Mouse (Mus musculus): ENCODE data around the gene Slc38a3.

The Slc38a3 gene

DNA sequence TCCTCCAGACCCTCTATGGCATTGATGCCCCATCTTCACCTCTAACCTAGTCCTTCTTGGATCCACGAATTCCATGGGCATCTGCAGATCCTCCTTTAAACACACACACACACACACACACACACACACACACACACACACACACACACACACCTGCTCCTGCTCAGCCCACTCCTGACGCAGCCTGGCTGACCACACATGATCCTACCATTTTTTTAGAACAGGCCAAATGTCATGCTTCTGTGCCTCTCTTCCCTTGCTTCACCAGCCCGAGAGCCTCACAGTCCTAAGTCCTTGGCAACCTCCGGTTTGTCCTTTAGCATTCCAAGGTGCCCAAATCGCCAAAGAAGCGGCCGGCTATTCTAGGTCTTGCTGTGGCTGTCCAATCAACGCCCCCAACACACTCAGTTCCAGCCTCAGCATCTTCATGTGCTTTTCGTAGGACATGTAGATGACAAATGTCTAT lies at the start of gene Slc38a3:
Gene Slc38a3 (minus strand): TSS at position 51 of the 466 bp plus-strand sequence.
- no peak for DNase-seq (ENCODE audit: low spot score in 2 of 2)

DNA sequence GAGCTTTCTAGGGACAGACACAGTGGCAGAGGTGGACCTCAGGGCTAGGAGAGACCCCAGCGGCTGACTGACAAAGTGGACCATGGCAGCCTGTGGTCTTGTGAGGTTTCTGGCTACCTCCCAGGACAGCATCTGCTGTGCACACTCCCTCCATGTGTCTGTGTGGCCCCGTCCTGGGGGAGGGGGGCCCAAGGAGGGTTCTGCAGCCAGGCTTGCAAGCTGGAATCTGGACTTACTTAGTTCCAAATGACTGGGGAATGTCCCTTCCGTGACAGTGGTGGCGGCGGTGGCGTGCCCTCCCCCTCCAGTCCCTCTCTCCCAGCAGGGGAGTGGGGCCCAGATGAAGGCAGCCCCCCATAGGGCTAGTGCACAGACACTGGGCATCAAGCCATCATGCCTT lies 47.6 kb upstream of the Slc38a3 start:
- no peak for DNase-seq (ENCODE audit: low spot score in 2 of 2)

DNA sequence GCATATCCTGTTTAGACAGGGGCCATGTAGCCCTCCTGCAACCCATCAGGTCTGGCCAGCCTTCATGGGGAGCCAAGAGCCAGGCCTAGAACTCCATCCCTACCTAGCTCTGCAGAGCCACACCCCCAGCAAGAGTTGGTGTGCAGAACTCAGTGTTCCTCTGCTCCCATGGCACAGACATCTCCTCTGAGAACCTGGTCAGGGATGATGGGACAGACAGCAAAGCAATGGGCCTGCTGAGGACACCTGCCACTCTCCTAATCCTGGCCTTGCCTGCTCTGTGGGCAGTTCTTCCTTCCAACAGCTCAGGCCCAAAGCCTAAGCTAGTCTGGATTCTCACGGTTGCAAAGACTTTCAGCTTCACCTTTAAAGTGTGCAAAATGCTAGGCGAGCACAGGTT lies 46.3 kb upstream of the Slc38a3 start:
- DNase-seq (ENCODE audit: low spot score in 2 of 2), result no peak

DNA sequence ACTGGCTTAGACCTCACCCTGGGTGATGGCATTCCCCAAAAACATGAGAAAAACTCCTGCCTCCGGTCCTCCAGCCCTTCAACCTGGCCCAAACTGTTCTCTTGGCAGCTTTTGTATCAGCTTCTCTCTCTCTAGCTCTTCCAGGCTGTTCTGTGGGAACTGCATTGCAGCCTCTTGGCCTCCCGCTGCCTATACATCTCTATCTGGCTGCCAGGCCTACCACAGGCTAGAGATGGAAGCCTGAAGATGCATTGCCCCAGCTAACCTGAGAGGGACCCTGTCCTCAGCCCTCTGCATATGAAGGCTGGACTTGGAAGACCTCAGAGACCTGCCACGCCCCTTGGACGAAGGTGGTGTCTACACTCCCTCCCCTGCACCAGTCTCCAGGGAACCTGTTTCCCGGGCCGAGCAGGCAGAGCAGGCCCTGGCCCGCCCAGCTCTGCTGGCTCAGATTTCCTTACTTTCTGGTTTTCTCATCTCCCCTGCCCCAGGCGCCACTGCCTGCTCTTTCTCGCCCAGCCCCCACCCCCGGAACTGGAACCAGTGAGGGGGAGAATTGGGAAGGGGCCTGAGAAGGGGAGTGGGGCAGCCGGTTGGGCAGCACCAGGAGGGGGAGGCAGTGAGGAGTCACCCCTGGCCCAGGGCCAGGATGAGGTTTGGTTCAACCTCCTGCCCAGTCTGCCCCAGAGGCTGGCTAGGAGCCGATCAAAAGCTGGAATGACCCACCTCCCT lies 45.1 kb upstream of the Slc38a3 start:
- no peak for DNase-seq (ENCODE audit: low spot score in 2 of 2)

DNA sequence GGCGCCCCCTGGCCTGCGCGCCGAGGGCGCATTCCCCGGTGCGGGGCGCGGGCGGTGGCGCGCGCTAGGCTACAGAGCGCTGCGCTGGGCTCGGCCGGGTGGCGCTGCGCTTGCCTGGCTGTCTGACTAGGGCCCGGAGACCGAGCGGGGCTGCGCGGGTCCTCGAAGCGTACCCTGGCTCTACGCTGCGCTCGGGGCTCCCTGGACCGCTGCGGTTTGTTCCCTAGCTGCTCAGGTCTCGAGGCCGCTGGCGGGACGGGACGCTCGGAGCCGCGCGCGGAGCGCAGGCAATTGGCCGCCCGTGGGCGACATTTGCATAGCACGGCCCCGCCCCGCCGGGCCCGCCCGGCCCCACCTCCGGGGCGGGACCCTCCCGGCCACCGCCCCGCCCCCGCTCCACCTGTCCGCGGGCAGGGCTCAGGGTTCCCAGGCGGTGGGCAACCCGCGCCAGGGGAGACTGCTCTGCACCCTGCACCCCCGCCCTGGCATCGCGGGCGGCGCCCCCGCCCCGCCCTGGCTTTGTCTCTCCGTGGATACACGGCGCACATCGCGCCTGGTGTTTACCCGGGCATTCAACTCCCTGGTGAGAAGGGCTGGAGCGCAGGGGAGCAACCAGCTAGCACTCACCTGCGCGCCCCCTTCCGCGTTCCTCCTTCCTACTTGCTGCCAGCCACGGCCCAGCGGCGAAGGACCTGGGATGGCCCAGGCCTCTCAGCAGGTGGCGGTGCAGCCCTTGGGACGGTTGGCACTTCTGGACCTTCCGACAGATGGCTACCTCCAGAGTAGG lies 40.6 kb upstream of the Slc38a3 start, which contains the start of gene Sema3f:
Gene Sema3f (minus strand): TSS at position 779 of the 787 bp plus-strand sequence.
- DNase-seq (ENCODE audit: low spot score in 2 of 2), result peak in 1 of 2 experiments; percentile 78

DNA sequence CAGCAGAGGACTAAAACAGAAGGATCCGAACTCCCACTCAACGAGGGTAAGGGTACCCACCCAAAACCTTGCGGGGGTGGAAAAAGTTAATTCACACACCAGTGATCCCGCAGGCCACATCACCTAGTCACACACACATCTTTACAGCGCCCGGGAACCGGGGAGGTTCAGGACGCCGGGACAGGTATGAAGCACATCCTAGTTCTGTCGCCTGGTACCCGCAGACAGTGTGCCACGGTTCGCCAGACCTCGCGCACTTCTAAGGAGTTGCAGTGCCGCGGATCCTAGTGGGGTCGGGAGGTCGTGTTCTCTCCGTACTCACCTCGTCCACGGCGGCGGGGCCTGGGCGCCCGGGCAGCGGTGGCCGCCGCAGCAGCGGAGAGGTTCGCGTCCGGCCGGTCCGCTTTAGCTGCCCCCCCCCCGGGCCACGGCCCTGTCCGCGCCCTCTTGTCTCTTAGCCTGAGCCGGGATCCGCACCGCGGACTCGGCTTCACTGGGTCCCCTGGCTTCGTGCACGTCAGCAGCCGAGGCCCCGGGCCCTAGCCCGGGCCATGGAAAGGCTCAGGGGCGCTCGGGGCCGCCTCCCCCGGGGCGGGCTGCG lies 39.9 kb upstream of the Slc38a3 start:
- DNase-seq (ENCODE audit: low spot score in 2 of 2), result no peak

DNA sequence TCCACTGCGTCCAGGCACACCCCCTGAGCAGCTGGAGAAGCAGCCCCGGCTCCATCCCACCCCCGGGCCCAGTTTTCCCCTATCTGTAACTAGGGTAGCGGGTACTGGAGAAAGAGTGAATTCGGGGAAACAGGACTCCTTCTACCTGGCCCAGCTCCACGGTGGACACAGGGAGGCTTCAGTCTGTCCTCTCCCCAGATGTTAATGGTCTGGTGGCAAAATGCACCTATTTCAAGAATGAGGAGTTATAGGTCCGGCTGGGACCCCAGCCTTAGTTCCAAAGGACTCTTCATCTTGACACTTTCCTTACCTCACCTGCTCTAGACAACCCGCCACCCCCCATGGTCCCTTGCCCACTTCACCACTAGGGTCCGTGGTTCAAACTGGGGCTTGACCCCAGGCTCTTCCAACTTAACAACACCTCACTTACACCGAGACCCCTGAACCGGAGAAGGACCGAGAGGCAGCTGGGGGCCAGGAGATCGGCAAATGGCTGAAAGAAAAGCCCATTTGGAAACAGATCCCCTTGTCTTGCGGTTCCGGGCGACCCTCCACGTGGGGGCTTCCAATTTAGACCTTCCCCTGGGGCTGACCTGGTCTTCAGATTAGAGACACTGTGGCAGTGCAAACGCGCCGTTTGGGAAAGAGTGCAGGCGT lies 39.2 kb upstream of the Slc38a3 start:
- DNase-seq (ENCODE audit: low spot score in 2 of 2), result no peak

DNA sequence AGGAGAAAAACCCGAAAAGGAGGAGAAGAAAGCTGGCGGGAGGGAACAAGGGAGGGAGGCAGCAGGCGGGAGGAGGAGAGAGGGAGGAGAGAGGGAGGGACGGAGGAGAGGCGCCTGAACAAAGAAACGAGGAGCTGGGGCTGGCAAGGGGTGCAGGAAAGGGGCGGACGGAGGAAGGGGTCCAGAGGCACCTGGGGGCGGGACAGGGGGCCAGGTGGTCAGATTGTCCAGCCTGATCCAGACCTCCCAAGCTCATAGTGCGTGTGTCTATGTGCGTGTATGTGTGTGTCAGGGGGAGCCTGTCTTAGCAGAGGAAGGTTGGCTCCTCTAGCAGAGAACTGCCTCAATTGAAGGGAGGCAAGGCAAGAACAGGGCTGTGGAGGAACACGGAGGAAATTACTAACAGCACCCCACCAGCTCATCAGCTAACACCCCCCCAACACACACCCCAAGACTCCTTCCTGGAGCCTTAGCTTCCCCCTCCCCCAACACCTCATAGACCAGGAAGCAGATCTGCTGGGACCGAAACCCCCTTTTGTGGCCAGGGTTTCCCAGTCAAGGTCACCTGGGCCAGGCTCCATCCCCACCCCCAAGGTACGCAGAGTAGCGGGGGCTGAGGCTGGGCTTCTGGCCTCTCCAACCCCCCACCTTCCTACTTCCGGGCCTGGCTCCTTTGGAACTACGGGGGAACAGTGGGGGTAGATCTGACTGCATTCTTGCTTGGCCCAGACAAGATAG lies 38.5 kb upstream of the Slc38a3 start:
- DNase-seq (ENCODE audit: low spot score in 2 of 2), result no peak

DNA sequence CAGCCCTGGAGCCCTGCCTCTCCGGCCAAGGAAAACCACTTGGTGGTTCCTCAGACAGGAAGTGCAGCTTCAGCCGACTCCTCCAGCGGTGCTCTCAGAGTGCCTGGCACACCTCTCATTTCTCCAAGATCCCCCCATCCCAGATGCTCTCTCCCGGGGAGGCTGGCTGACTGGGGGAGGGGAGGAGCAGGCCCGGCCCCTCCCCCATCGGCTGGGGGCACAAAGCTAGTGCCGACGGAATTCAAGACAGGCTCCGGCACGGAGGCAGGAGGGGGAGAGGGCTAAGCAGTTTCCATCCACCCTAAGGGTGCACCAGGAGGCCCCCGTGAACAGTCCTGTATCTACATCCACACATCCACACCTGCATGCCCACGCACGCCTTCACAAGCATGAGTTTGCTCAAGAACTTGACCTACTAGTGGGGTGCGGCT lies 37.5 kb upstream of the Slc38a3 start:
- no peak for DNase-seq (ENCODE audit: low spot score in 2 of 2)

DNA sequence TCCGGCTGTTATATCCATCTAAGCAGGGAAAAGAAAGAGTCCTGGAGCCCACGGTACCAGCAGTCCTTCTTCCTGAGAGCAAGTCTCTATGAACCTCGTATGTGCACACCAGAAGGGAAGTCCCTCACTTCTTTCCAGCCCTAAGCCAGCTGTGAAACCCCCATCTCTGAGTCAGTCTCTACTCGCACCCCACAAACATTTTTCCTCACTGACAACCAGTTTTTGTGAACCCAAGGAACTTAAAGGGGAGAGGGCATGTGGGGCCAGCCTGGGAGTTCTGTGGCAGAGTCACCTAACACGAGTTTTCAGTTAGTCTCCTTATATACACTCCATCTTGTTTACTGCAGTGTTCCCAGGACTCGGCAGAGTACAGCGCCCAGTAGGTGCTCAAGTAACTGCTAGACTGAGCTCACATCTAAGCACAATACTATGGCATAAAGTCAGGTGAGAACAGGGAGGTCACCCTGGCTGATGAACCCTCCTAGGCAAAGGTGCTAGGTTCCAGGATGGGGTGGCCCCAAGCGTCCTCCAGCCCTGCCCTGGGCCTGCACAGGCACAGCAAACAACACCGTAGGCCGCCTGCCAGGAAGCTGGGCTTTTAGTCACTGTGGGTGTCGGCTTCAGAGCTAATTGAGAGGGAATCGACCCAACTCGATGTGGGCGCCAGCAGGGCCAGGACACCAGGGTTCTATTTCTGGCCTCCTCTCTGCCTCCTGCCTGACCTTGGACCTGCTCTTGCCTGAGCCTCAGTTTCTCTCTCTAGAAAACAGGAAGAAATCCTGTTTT lies 34.2 kb upstream of the Slc38a3 start:
- peak in 1 of 2 experiments; percentile 65 for DNase-seq (ENCODE audit: low spot score in 2 of 2)

DNA sequence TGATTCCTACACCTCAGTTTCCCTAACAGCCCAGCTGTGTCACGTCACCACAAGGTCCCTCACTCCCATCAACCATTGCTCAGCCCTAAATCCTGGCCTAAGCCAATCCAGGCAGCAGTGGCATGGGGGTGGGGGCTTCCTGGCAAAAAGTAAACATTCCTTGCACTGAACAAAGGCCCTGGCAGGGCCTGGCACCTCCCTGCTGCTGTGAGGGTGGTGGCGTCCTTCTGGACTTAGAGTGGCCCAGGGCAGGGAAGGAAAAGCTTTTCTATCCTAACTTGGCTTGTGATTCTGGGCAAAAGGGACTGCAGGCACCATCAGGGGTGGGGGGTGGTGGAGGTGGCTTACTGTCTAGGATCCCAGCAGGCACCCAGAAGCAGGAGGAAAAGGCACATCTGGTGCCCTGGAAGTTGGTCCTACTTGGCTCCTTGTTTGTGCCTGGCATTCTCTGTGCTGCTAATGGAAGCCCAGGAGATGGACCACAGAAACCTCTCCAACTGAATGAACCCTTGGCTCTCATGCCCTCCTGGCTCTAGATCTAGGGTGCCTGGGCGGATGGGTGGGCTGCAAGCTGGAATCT lies 33.4 kb upstream of the Slc38a3 start:
- no peak for DNase-seq (ENCODE audit: low spot score in 2 of 2)

DNA sequence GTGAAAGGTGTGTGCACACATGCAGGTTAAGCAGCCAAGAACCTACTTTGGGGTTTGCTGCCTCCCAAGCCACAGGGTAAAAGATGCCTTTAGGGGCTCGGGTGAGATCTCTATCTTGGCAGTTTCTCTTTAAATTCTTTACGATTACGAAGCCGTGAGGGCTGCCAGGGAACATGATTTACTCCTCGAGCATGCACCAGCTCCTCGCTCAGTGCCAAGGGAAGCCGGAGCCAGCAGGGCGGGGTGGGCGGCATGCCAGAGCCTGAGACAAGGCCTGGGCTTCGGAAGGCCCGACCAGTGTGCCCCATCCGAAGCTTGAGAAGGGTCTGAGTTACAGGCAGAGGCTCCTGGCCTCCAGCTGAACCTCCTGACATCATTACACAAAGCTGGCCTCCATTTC lies 32.3 kb upstream of the Slc38a3 start:
- DNase-seq (ENCODE audit: low spot score in 2 of 2), result peak; percentile 90 to 92

DNA sequence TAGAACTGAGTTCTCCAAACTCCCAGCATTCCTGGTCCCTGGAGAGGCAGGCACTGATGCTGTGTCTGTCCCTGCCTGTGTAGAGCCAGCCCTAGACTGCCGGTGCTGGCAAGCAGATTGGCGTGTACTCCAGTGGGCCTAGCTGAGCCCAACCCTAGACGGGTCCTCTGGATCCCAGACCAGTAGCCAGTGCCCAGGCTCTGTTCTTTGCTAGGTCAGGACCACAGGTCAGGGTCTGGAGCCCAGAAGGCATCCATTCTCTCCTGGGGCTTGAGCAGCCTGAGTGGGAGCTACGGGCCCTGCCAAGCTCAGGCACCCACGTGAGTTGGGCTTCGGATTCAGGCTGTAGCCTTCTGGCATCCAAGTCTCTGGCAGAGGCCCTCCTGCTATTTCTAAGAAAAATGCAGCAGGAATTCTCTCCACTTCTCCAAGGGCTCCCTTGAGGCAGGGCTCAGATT lies 30.8 kb upstream of the Slc38a3 start:
- DNase-seq (ENCODE audit: low spot score in 2 of 2), result peak; percentile 77 to 87

DNA sequence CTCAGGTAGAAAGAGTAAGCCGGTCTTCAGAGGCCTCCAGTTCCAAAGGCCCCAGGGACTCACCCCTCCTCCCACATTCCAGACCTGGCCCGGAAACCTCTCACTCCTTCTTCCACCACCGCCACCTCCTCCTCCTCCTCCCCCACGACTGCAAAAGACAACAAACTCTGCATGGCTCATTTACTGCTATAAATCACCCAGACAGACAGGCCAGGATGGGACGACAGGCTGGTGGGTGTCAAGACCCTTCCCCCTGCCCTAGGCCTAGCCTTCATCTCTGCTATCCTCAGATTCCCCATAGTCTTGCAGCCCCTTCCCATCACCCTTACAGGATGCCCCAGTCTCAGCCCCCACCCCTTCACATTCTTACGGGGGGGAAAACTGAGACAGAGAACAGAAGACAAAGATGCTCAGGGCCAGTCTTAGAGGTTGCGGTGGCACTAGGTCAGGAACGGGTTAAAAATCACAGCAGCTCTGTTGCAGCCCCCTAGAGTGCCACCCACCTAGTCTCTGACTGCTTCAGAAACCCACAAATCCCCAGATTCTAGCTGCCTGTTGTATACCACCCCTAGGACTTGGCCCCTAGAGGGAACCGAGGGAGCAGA lies 30.1 kb upstream of the Slc38a3 start:
- DNase-seq (ENCODE audit: low spot score in 2 of 2), result no peak

DNA sequence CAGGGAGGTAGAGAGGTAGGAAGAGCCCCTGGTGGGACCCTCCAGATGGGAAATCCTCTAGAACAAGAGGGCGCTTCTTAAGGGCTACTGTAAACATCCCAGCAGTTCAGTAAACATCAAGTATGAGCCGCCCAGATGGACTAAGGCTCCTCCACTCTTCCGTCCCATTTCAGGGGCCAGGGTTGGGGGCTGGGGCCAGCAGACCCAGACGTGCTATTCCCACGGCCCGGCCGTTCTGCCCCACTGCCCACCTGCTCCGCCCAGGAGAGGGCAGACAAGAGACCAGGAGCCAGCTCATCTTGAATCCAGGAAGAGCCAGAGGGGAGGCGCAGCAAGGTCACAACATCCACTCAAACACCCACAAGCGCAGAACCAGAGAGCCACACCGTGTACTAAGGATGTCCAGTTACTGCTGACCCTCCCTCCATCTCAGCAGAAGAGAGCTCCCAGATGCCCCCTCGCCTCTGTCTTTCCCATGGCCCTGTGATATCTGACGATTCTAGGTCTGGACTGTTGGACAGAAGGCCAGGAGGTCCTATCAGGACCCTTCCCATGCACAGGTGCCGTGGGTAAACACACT lies 29.4 kb upstream of the Slc38a3 start:
- DNase-seq (ENCODE audit: low spot score in 2 of 2), result no peak

DNA sequence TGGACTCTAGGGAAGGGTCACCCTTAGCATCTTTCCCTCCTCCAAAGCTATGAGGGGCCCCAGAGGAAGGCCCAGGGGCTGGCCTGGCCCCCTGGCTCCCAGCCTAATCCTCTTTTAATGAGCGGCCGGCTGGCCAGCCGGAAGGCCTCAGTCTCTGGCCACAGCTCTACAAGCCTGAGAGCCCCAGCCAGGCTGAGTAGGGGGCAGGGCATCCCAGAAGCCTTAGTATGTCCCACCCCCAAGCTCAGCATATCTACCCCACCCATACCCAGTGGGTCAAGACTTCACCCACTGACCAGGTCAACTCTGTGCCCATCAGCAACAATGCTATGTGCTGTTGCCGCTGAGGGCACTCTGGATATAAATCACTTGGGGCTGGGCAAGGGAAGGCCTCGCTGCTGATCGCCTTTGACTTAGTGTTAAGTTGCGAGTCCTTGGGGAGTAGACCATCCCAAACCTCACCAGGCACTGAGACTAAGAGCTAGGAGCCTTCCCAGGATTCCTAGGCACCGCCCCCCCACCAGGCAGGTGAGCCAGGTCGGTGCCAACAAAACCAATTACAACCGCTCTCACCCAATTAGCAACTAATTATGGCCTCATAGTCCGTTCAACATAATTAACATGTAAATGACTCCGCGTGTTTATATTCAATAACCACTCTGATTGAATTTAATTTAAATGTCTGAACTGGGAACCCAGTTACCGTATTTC lies 28.6 kb upstream of the Slc38a3 start:
- DNase-seq (ENCODE audit: low spot score in 2 of 2), result no peak

DNA sequence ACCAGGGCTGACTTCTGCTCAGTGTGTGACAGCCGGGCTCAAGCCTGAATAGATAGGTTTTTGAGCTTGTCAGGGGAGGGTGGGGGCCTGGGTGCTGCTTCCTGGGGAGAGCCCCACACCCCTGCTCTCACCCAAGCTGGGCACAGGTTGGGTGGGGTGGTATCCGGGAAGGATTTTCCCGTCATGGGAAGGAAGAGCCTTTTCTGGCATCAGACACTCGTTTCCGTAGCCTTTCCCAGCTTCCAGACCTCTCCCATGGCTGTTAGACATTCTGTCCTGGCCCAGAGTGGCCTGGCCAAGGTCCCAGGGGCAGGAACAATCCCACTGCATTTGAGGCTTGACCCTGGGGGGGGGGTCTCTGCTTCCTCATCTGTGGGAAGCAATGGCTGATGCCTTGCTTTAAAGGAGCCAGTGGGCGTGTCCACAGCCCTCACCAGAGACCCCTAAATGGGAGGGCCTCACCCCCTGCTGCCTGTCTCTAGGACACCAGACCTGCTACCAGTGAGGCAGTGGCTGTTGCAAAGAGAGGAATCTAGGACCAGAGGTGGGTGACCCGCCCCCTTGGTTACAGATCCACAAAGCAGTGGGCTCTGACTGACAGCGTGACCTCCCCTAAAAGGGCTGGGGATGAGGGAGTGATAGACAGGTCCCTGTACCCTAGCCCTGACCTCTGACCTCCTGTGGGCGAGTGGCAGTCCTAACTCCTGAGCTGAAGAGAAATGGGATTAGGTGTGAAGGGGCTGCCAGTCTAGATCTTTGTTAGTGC lies 27.7 kb upstream of the Slc38a3 start:
- DNase-seq (ENCODE audit: low spot score in 2 of 2), result no peak

DNA sequence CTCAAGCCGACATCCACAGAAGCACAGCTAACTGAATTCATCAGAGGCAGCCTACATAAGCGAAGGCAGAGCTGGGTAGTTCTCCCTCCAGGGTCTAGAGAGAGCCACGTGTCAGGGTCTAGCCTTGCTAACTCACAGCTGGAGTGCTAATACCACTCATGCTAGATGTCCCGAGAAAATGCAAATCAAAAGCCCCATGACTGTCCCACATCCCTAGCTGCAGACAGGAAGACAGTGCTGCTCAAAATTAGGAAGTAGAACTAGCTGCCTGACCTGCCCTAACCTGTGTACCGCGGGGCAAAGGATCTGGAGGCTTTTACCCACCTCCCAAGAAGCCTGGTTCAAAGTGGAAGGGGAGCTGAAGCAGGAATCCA lies 26.8 kb upstream of the Slc38a3 start:
- DNase-seq (ENCODE audit: low spot score in 2 of 2), result no peak

Measured in right cerebral cortex, postnatal 10 days (tissue).